In genomic region chr5:124605041-124605622, GRCm38 (mm10) we compare ENCODE assay signal across 22 mouse cellular contexts. TPM values are rescaled to one million over a fixed set of nuclear protein-coding genes. Genes with fewer than 3 reads are reported as not detected.
DNase-seq lines count a peak whose midpoint lies in the region; ATAC-seq and TF ChIP-seq lines count a peak whose summit lies in the region.
"Had no signal": no experiment of that assay in that cellular context is flagged by ENCODE, and none has a peak within 500 bp of the region (broad histone marks: within the 10 kb centered on the region; RNA-seq: fewer than 3 reads in every experiment).

No protein-coding gene starts in this region.

- H3K27ac ChIP-seq in liver, embryonic 12.5 days, result no peak overlapping the region
- peak overlapping the region; percentile 67 for H3K27ac ChIP-seq in liver, embryonic 16.5 days (ENCODE audit: low read length)
- no peak overlapping the region for H3K27ac ChIP-seq in forebrain, postnatal 0 days (ENCODE audit: low read depth, low read length)
- H3K27ac ChIP-seq: embryonic facial prominence, embryonic 13.5 days; forebrain, embryonic 12.5 days; gastrocnemius, adult 2 months; heart, embryonic 10.5 days; hindbrain, embryonic 13.5 days; hindbrain, postnatal 0 days had no signal

- peak; percentile 67 for ATAC-seq in liver, embryonic 12.5 days
- ATAC-seq in liver, embryonic 16.5 days (ENCODE audit: low read depth), result peak; percentile 92
- ATAC-seq in forebrain, postnatal 0 days, result no peak
- ATAC-seq: CD4-positive, CD25-positive, alpha-beta regulatory T cell, adult 4 months; forebrain, embryonic 16.5 days; hindbrain, postnatal 0 days had no signal

- WGBS in liver, embryonic 12.5 days (ENCODE audit: insufficient replicate concordance), result 65% methylated on average over 17 of the region's 17 CpGs
- WGBS in liver, embryonic 16.5 days (ENCODE audit: insufficient replicate concordance), result 55% methylated on average over 17 of the region's 17 CpGs
- 89% methylated on average over 17 of the region's 17 CpGs for WGBS in forebrain, postnatal 0 days

- H3K4me3 ChIP-seq in liver, embryonic 12.5 days, result no peak overlapping the region
- no peak overlapping the region for H3K4me3 ChIP-seq in liver, embryonic 16.5 days (ENCODE audit: low read depth, low read length)
- H3K4me3 ChIP-seq in forebrain, postnatal 0 days (ENCODE audit: low read depth, low read length), result no peak overlapping the region
- H3K4me3 ChIP-seq: embryonic facial prominence, embryonic 13.5 days; forebrain, embryonic 12.5 days; gastrocnemius, adult 2 months; heart, embryonic 10.5 days; hindbrain, embryonic 13.5 days had no signal

- H3K9ac ChIP-seq in liver, embryonic 12.5 days, result no peak overlapping the region
- H3K9ac ChIP-seq in liver, embryonic 16.5 days (ENCODE audit: low read depth, low read length), result no peak overlapping the region
- H3K9ac ChIP-seq in forebrain, postnatal 0 days, result no peak overlapping the region
- H3K9ac ChIP-seq: embryonic facial prominence, embryonic 13.5 days; forebrain, embryonic 12.5 days; hindbrain, embryonic 13.5 days had no signal

- no peaks in the 10 kb centered on the region for H3K27me3 ChIP-seq in liver, embryonic 12.5 days (replicated peaks)
- H3K27me3 ChIP-seq in liver, embryonic 16.5 days (ENCODE audit: control insufficient read depth, insufficient read depth, low read depth, low read length), result no peaks in the 10 kb centered on the region
- H3K27me3 ChIP-seq in forebrain, postnatal 0 days (ENCODE audit: insufficient read depth, low read length), result no peaks in the 10 kb centered on the region
- H3K27me3 ChIP-seq: embryonic facial prominence, embryonic 13.5 days; forebrain, embryonic 12.5 days; hindbrain, embryonic 13.5 days had no signal

- no peaks in the 10 kb centered on the region for H3K36me3 ChIP-seq in liver, embryonic 12.5 days
- H3K36me3 ChIP-seq in liver, embryonic 16.5 days (ENCODE audit: control insufficient read depth, insufficient read depth), result no peaks in the 10 kb centered on the region
- H3K36me3 ChIP-seq in forebrain, postnatal 0 days (ENCODE audit: insufficient read depth), result peaks cover 3% of the 10 kb centered on the region

- intact Hi-C loops in heart, postnatal 10 days (cut with DNase I), result no loop called here
- intact Hi-C loops in left cerebral cortex, postnatal 14 days (cut with DNase I), result no loop called here

- no peak for TF ChIP-seq CTCF in forebrain, postnatal 0 days (IDR thresholded peaks at IDR 0.05; ENCODE audit: low read depth)

- no peak overlapping the region for H3K4me2 ChIP-seq in liver, embryonic 12.5 days
- H3K4me2 ChIP-seq in liver, embryonic 16.5 days (ENCODE audit: low read depth, low read length), result no peak overlapping the region
- no peak overlapping the region for H3K4me2 ChIP-seq in forebrain, postnatal 0 days (ENCODE audit: low read depth)
- H3K4me2 ChIP-seq: embryonic facial prominence, embryonic 13.5 days; forebrain, embryonic 12.5 days; hindbrain, embryonic 13.5 days had no signal

- peak; percentile 93 for DNase-seq in heart, adult 11 months
- DNase-seq in heart, postnatal 10 days, result no peak
- DNase-seq in layer of hippocampus, postnatal 25 days (ENCODE audit: extremely low spot score in 1 of 2, low spot score in 1 of 2), result no peak
- no peak for DNase-seq in left cerebral cortex, postnatal 14 days (ENCODE audit: low spot score in 2 of 2)
- no peak for DNase-seq in forebrain, postnatal 0 days
- DNase-seq: adrenal gland, postnatal 10 days; B cell, adult 2 months; cerebellum, adult 11 months; cerebellum, adult 9-10 months; cerebellum, postnatal 36 days; gastrocnemius, adult 2 months; gastrocnemius, postnatal 36 days; heart, postnatal 14 days had no signal

- H3K9me3 ChIP-seq in liver, embryonic 12.5 days (replicated peaks), result no peaks in the 10 kb centered on the region
- no peaks in the 10 kb centered on the region for H3K9me3 ChIP-seq in liver, embryonic 16.5 days (replicated peaks; ENCODE audit: control insufficient read depth, low read length)
- no peaks in the 10 kb centered on the region for H3K9me3 ChIP-seq in forebrain, postnatal 0 days (ENCODE audit: low read length)
- H3K9me3 ChIP-seq: embryonic facial prominence, embryonic 13.5 days; forebrain, embryonic 12.5 days; heart, embryonic 10.5 days; hindbrain, embryonic 13.5 days had no signal

- peaks cover 5% of the 10 kb centered on the region; the same call in 1 of the 2 replicates for H3K4me1 ChIP-seq in liver, embryonic 12.5 days
- H3K4me1 ChIP-seq in liver, embryonic 16.5 days (ENCODE audit: control insufficient read depth, low read depth, low read length), result no peaks in the 10 kb centered on the region; the same call in 1 of the 2 replicates
- H3K4me1 ChIP-seq in forebrain, postnatal 0 days (ENCODE audit: insufficient read depth), result no peaks in the 10 kb centered on the region
- H3K4me1 ChIP-seq: embryonic facial prominence, embryonic 13.5 days; forebrain, embryonic 12.5 days had no signal

RNA-seq across cellular contexts. Expression of gene Atp6v0a2, which starts 23.2 kb away (rescaled TPM):
- total RNA-seq in heart, postnatal 10 days (2021), result 10 to 100 TPM; 34.5 to 35.9 TPM
- 21.2 and 25.5 TPM in 2 replicates for polyA plus RNA-seq in liver, embryonic 12.5 days (2016; fragmentation: Nextera tagmentation; extraction: Ambion mirVana)
- 12.6 and 12.9 TPM in 2 replicates for polyA plus RNA-seq in liver, embryonic 16.5 days (2015; fragmentation: Nextera tagmentation; extraction: Ambion mirVana)
- total RNA-seq in layer of hippocampus, postnatal 25 days (2021), result 10 to 100 TPM; 53.5 to 68.2 TPM
- total RNA-seq in left cerebral cortex, postnatal 14 days (2021), result 10 to 100 TPM; 54.6 to 56.1 TPM
- 18.0 and 21.2 TPM in 2 replicates for total RNA-seq in forebrain, postnatal 0 days (2014; rRNA removed)
- polyA plus RNA-seq in forebrain, postnatal 0 days (2015; fragmentation: Nextera tagmentation; extraction: Ambion mirVana), result 13.9 and 20.1 TPM in 2 replicates

RNA-seq across cellular contexts. Expression of gene Gtf2h3, which starts 26.2 kb away (rescaled TPM):
- 10 to 100 TPM; 19.0 to 23.5 TPM for total RNA-seq in heart, postnatal 10 days (2021)
- 42.1 and 43.3 TPM in 2 replicates for polyA plus RNA-seq in liver, embryonic 12.5 days (2016; fragmentation: Nextera tagmentation; extraction: Ambion mirVana)
- 17.7 and 17.8 TPM in 2 replicates for polyA plus RNA-seq in liver, embryonic 16.5 days (2015; fragmentation: Nextera tagmentation; extraction: Ambion mirVana)
- 10 to 100 TPM; 29.5 to 32.8 TPM for total RNA-seq in layer of hippocampus, postnatal 25 days (2021)
- 10 to 100 TPM; 26.2 to 30.8 TPM for total RNA-seq in left cerebral cortex, postnatal 14 days (2021)
- total RNA-seq in forebrain, postnatal 0 days (2014; rRNA removed), result 33.2 and 38.9 TPM in 2 replicates
- 26.1 and 35.0 TPM in 2 replicates for polyA plus RNA-seq in forebrain, postnatal 0 days (2015; fragmentation: Nextera tagmentation; extraction: Ambion mirVana)

RNA-seq across cellular contexts. Expression of gene Eif2b1, which starts 26.2 kb away (rescaled TPM):
- 10 to 100 TPM; 39.8 to 43.6 TPM for total RNA-seq in heart, postnatal 10 days (2021)
- 74.6 and 80.1 TPM in 2 replicates for polyA plus RNA-seq in liver, embryonic 12.5 days (2016; fragmentation: Nextera tagmentation; extraction: Ambion mirVana)
- polyA plus RNA-seq in liver, embryonic 16.5 days (2015; fragmentation: Nextera tagmentation; extraction: Ambion mirVana), result 33.0 and 34.3 TPM in 2 replicates
- 10 to 100 TPM; 32.6 to 49.0 TPM for total RNA-seq in layer of hippocampus, postnatal 25 days (2021)
- total RNA-seq in left cerebral cortex, postnatal 14 days (2021), result 10 to 100 TPM; 41.7 to 42.0 TPM
- total RNA-seq in forebrain, postnatal 0 days (2014; rRNA removed), result 39.9 and 55.1 TPM in 2 replicates
- polyA plus RNA-seq in forebrain, postnatal 0 days (2015; fragmentation: Nextera tagmentation; extraction: Ambion mirVana), result 59.3 and 64.1 TPM in 2 replicates

RNA-seq across cellular contexts. Expression of gene Ddx55, which starts 52.5 kb away (rescaled TPM):
- total RNA-seq in heart, postnatal 10 days (2021), result 1 to 10 TPM; 6.2 to 7.0 TPM
- 11.9 and 12.4 TPM in 2 replicates for polyA plus RNA-seq in liver, embryonic 12.5 days (2016; fragmentation: Nextera tagmentation; extraction: Ambion mirVana)
- 4.6 and 4.9 TPM in 2 replicates for polyA plus RNA-seq in liver, embryonic 16.5 days (2015; fragmentation: Nextera tagmentation; extraction: Ambion mirVana)
- total RNA-seq in layer of hippocampus, postnatal 25 days (2021), result 10 to 100 TPM; 23.7 to 31.3 TPM
- total RNA-seq in left cerebral cortex, postnatal 14 days (2021), result 10 to 100 TPM; 20.5 to 26.3 TPM
- total RNA-seq in forebrain, postnatal 0 days (2014; rRNA removed), result 23.2 and 24.0 TPM in 2 replicates
- 13.6 and 20.1 TPM in 2 replicates for polyA plus RNA-seq in forebrain, postnatal 0 days (2015; fragmentation: Nextera tagmentation; extraction: Ambion mirVana)
